24 mouse cellular contexts compared by ENCODE assay signal in the genomic region with DNA sequence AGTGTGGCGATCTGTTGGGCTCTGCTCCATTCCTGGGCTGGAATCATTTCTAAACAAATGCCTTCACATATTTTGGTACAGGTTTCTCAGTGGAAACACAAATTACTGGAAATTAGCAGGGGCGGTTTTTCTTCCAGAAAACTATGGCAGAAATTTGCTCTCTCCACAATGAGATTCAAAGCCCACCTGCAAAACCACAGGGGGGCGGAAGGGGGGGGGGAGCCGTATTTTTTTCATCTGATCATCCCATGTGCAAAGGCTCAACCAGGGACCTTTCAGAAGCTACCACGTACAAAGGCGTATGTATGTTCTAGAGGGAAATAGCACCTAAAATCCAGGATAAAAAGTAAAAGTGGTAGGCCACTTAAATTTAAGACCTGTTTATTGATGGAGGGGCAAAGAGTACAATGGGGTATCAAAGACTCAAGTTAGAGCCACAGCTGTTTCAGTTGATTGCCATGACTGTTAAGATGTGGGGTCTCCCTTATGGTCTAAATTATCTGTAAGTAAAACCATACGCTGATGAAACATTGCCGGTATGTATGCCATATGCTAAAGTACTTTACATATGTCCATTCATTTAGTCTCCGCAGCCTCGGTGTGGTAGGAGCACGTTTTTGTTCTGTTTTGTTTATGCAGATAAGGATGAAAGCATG.
A peak's percentile ranks its signal among the peaks of the same experiment; 100 is the strongest.
DNase-seq lines count a peak whose midpoint lies in the region; ATAC-seq and TF ChIP-seq lines count a peak whose summit lies in the region.
"Had no signal": no experiment of that assay in that cellular context is flagged by ENCODE, and none has a peak within 500 bp of the region (broad histone marks: within the 10 kb centered on the region; RNA-seq: fewer than 3 reads in every experiment).

No protein-coding gene starts in this region.

- ATAC-seq in embryonic facial prominence, embryonic 15.5 days (ENCODE audit: insufficient number of reproducible peaks, low FRiP score, low TSS enrichment, low read depth), result no peak
- ATAC-seq in limb, embryonic 12.5 days (ENCODE audit: insufficient number of reproducible peaks, insufficient read depth, low FRiP score, low TSS enrichment, low read depth), result 0 out of 2 replicates have a peak, but pooled peaks have one; percentile 62
- ATAC-seq: activated CD4-positive, CD25-positive, alpha-beta regulatory T cell, adult 4 months; forebrain, embryonic 14.5 days; liver, embryonic 12.5 days; liver, postnatal 0 days; midbrain, embryonic 13.5 days had no signal

- no peak overlapping the region for H3K9ac ChIP-seq in embryonic facial prominence, embryonic 15.5 days
- no peak overlapping the region for H3K9ac ChIP-seq in limb, embryonic 12.5 days (replicated peaks)
- H3K9ac ChIP-seq: hindbrain, embryonic 15.5 days; liver, embryonic 12.5 days; liver, postnatal 0 days; midbrain, embryonic 13.5 days had no signal

- WGBS in embryonic facial prominence, embryonic 15.5 days, result 33% methylated on average over 11 of the region's 11 CpGs
- WGBS in limb, embryonic 12.5 days, result 20% methylated on average over 11 of the region's 11 CpGs

- intact Hi-C loops in gastrocnemius, adult 2 months (cut with DNase I), result no loop called here

- peak overlapping the region; percentile 48 for H3K27ac ChIP-seq in embryonic facial prominence, embryonic 15.5 days (replicated peaks)
- H3K27ac ChIP-seq in limb, embryonic 12.5 days, result no peak overlapping the region
- H3K27ac ChIP-seq in gastrocnemius, adult 2 months, result no peak overlapping the region
- H3K27ac ChIP-seq: hindbrain, embryonic 10.5 days; hindbrain, embryonic 15.5 days; kidney, postnatal 0 days; liver, embryonic 12.5 days; midbrain, embryonic 13.5 days had no signal

- no peaks in the 10 kb centered on the region for H3K27me3 ChIP-seq in embryonic facial prominence, embryonic 15.5 days
- H3K27me3 ChIP-seq in limb, embryonic 12.5 days, result peaks cover 35% of the 10 kb centered on the region
- H3K27me3 ChIP-seq: CH12.LX; hindbrain, embryonic 15.5 days; liver, embryonic 12.5 days; midbrain, embryonic 13.5 days had no signal

- H3K4me2 ChIP-seq in embryonic facial prominence, embryonic 15.5 days (replicated peaks), result no peak overlapping the region
- H3K4me2 ChIP-seq in limb, embryonic 12.5 days, result no peak overlapping the region
- H3K4me2 ChIP-seq: hindbrain, embryonic 15.5 days; liver, embryonic 12.5 days; midbrain, embryonic 13.5 days had no signal

- no peaks in the 10 kb centered on the region for H3K36me3 ChIP-seq in embryonic facial prominence, embryonic 15.5 days
- no peaks in the 10 kb centered on the region for H3K36me3 ChIP-seq in limb, embryonic 12.5 days
- H3K36me3 ChIP-seq: hindbrain, embryonic 10.5 days; hindbrain, embryonic 15.5 days; liver, embryonic 12.5 days; midbrain, embryonic 13.5 days had no signal

- TF ChIP-seq CTCF in gastrocnemius, adult 2 months (IDR thresholded peaks at IDR 0.05), result no peak

- peak; percentile 36 for DNase-seq in embryo, embryonic 10 days (ENCODE audit: low spot score)
- no peak for DNase-seq in embryo, embryonic 9.5 days (ENCODE audit: extremely low spot score)
- DNase-seq in gastrocnemius, adult 2 months, result no peak
- no peak for DNase-seq in cerebellum, postnatal 25 days
- no peak for DNase-seq in cerebellum, postnatal 36 days
- DNase-seq: adrenal gland, adult 2 months; adrenal gland, postnatal 36 days; cerebellum, adult 18-20 months; heart, postnatal 14 days; kidney, adult 2 months; layer of hippocampus, postnatal 36 days; left cerebral cortex, postnatal 4 days; liver, postnatal 0 days; lung, postnatal 36 days had no signal

- peaks cover 26% of the 10 kb centered on the region for H3K4me1 ChIP-seq in embryonic facial prominence, embryonic 15.5 days
- peaks cover 18% of the 10 kb centered on the region for H3K4me1 ChIP-seq in limb, embryonic 12.5 days (replicated peaks)

- H3K4me3 ChIP-seq in embryonic facial prominence, embryonic 15.5 days (replicated peaks), result no peak overlapping the region
- no peak overlapping the region for H3K4me3 ChIP-seq in limb, embryonic 12.5 days (replicated peaks)
- H3K4me3 ChIP-seq in gastrocnemius, adult 2 months, result no peak overlapping the region
- H3K4me3 ChIP-seq: hindbrain, embryonic 10.5 days; hindbrain, embryonic 15.5 days; liver, embryonic 12.5 days; midbrain, embryonic 13.5 days had no signal

- H3K9me3 ChIP-seq in embryonic facial prominence, embryonic 15.5 days (replicated peaks), result no peaks in the 10 kb centered on the region
- no peaks in the 10 kb centered on the region for H3K9me3 ChIP-seq in limb, embryonic 12.5 days
- H3K9me3 ChIP-seq: hindbrain, embryonic 10.5 days; hindbrain, embryonic 15.5 days; liver, embryonic 12.5 days; midbrain, embryonic 13.5 days had no signal
